Mouse (Mus musculus): Measurements from ENCODE around the gene Pidd1.
"Not testable (repeated sequence)": the region's sequence is repeated elsewhere in the genome, so short reads cannot be mapped to it uniquely, and the experiment has no call there.

The Pidd1 gene

GRCm38 (mm10) chr7:141413331-141413730 lies 30.5 kb downstream of the Pidd1 start:
- DNase-seq = peak; percentile 16 to 37

DNA sequence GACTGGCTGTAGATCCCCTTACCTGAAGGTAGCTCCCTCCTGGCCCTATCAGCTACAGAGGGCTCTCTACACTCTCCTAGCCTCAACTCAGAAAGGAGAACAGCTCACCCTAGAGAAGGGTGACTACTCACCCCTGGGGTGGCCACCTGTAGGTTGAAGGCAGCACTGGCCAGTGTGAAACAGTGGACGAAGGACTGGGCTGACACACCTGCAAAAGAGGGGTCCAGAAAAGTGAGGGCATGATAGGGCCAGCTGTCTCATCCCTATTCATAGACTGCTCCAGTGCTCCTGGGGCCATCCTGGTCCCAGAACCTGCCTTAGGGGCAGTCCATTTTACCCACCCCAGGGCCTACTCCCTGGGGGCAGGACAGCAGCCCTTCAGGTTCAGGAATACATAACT lies 32.2 kb downstream of the Pidd1 start:
- DNase-seq = peak in 1 of 2 experiments; percentile 8

- DNase-seq = peak in 1 of 2 experiments; percentile 7
These were observed 33.2 kb downstream of the Pidd1 start for GRCm38 (mm10) chr7:141410631-141411030.

GRCm38 (mm10) chr7:141408833-141409232 lies 35.0 kb downstream of the Pidd1 start:
- DNase-seq = peak; percentile 74 to 78

GRCm38 (mm10) chr7:141407670-141408069 lies 36.2 kb downstream of the Pidd1 start:
- DNase-seq = not testable (repeated sequence)

DNA sequence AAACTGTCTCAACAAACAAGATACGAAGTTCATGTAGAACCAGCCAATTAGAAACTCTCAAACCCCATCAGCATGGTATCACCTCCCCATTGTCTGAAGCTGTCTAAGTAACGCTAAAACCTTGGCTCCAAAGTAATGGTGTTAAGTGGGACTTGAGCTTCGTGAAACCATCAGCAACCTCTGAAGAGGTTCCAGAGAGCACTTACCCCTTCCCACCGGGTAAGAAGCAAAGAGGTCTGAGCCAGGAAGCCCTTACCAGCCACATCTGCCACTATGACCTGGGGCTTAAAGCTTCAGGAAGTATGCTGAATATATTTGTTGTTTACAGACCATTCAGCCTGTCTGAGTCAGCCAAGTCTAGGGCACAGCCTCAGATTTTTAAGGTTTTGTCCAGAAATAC lies 38.4 kb downstream of the Pidd1 start:
- no peak for DNase-seq

- DNase-seq = peak; percentile 51 to 52
These were observed 40.5 kb downstream of the Pidd1 start for GRCm38 (mm10) chr7:141403305-141403704.

- DNase-seq = no peak
These were observed 48.5 kb downstream of the Pidd1 start for GRCm38 (mm10) chr7:141395348-141395747.

GRCm38 (mm10) chr7:141394771-141395170 lies 49.1 kb downstream of the Pidd1 start:
- peak; percentile 66 to 74 for DNase-seq

DNA sequence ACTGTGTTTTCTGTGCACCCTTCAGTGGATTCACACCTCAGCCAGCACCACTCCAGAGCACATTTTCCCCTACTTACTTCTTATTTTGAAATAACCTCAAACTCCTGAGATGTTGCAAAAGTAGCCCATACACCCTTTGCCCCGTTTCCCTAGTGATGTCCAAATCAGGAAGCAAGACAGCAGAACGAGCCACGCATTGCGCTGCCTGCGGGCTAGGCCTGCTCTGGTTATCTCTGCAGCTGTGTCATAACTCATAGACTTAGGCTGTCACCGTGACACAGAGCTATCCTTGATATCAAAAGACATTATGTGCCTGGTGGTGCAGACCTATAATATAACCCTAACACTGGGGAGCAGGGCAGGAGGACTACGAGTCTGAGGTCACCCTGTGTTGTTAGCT lies 49.7 kb downstream of the Pidd1 start:
- DNase-seq = no peak

GRCm38 (mm10) chr7:141392552-141393222 lies 51.1 kb downstream of the Pidd1 start:
- DNase-seq = no peak

GRCm38 (mm10) chr7:141391625-141392551 lies 51.9 kb downstream of the Pidd1 start, which contains the start of gene Taldo1:
Gene Taldo1 (plus strand): TSS chr7:141392199.
- DNase-seq = peak; percentile 97

GRCm38 (mm10) chr7:141390326-141391259 lies 53.2 kb downstream of the Pidd1 start:
- no peak for DNase-seq

GRCm38 (mm10) chr7:141388487-141389109 lies 55.2 kb downstream of the Pidd1 start:
- DNase-seq = no peak
